Mouse (Mus musculus) heart, embryonic 16.5 days (tissue): ENCODE results near the gene Fbxl13. TPM values are rescaled to one million over a fixed set of nuclear protein-coding genes. Genes with fewer than 3 reads are reported as not detected.

Experiments
- ATAC-seq: fragments of 200-750 bp; cut with Nextera tagmentation; replicated peaks from 2 replicates; pipeline ENCODE4 v1.8.0; 2017; ENCODE audit warnings: moderate number of reproducible peaks; ENCODE audit not compliant: insufficient read depth, low FRiP score; ENCODE audit errors: extremely low read depth
- H3K27ac ChIP-seq: fragments of 300-500 bp; sonication (generic); 2 replicates; pipeline ENCODE4 v1.5.1; 2014; ENCODE audit warnings: mild to moderate bottlenecking, low read length, control low read depth, moderate library complexity
- H3K27me3 ChIP-seq: fragments of 300-500 bp; sonication (generic); 2 replicates; pipeline ENCODE4 v1.6.1; 2014; ENCODE audit warnings: low read length, mixed read lengths; ENCODE audit not compliant: control insufficient read depth, insufficient read depth
- H3K36me3 ChIP-seq: fragments of 300-500 bp; sonication (generic); 2 replicates; pipeline ENCODE4 v1.6.1; 2014; ENCODE audit not compliant: control insufficient read depth, insufficient read depth
- H3K4me1 ChIP-seq: fragments of 300-500 bp; sonication (generic); 2 replicates; pipeline ENCODE4 v1.6.1; 2014; ENCODE audit warnings: low read length, mixed read lengths; ENCODE audit not compliant: control insufficient read depth, insufficient read depth
- H3K4me2 ChIP-seq: fragments of 300-500 bp; sonication (generic); 2 replicates; pipeline ENCODE4 v1.6.1; 2014; ENCODE audit warnings: low read depth, mild to moderate bottlenecking, control low read depth, low read length
- H3K4me3 ChIP-seq: fragments of 300-500 bp; sonication (generic); 2 replicates; pipeline ENCODE4 v1.5.1; 2014; ENCODE audit warnings: mild to moderate bottlenecking, control low read depth, low read length
- H3K9ac ChIP-seq: fragments of 300-500 bp; sonication (generic); 2 replicates; pipeline ENCODE4 v1.6.1; 2014; ENCODE audit warnings: low read length, control low read depth
- H3K9me3 ChIP-seq: fragments of 300-500 bp; sonication (generic); replicated peaks from 2 replicates; pipeline ENCODE4 v1.6.1; 2016; ENCODE audit warnings: low read length; ENCODE audit not compliant: control insufficient read depth
- WGBS: fragments of 180-500 bp; shearing (Covaris S2); extraction: QIAGEN DNeasy Blood & Tissue Kit; methylation state at CpG from one replicate; pipeline ENCODE4 v1.1.7; 2014; 5-methylcytosine and 5-hydroxymethylcytosine counted together
- polyA plus RNA-seq: library from polyadenylated mRNA; unstranded; fragments of >200 nt; fragmentation: Nextera tagmentation; extraction: Ambion mirVana; gene quantifications from 2 replicates; pipeline ENCODE4 v1.2.1, GENCODE M21; 2015

Fbxl13 gene
- polyA plus RNA-seq, 1 experiment from 2014 or later, result 0.30 TPM

DNA sequence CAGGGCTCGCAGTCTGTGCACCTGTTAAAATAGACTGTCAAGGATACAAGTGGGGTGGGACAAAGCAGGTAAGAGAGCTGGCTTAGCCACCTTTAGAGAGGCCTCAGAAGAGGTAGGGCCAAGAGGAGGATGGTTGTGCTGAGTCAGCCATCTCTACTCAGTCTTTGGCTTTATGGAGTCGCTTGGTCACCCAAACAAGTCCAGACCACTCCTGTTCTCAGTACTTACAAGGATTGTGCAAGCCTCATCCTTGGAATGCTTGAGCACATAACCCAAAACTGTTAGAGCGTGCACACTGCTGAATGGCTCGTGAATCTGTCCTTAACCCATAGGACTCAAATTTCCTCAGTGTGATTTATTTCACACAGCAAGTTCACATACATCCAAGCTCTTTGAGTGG, 91.7 kb downstream of the Fbxl13 start:
- Histone ChIP-seq H3K36me3 (no peaks in the 10 kb centered on the region), H3K4me2 (no peak overlapping the region), H3K27me3 (no peaks in the 10 kb centered on the region), H3K4me1 (peaks cover 6% of the 10 kb centered on the region), H3K9ac (no peak overlapping the region), H3K9me3 (no peaks in the 10 kb centered on the region), H3K4me3 (no peak overlapping the region), H3K27ac (no peak overlapping the region)
- ATAC-seq, result no peak
- WGBS, result 85% methylated on average over 4 of the region's 4 CpGs

DNA sequence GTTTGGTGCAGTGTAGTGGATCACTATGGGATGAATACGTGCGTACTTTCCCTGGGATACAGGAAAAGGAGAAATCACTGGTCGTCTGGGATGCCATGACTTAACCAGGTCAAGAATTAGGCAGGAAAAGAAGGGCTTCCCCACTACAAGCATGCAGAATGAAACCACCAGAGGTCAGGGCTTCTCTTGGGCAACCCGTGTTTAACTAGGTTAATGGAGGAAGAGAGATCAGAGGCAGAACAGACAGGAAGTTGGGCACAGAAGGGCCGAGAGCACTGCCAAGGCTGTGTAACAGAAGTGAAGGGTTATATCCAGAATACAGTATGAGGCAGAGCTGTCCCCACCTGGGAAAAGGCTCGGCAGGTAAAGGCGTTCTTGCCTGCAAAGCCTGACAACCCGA, 98.4 kb downstream of the Fbxl13 start:
- no peak overlapping the region for H3K27ac ChIP-seq
- H3K9me3 ChIP-seq, result no peaks in the 10 kb centered on the region
- no peak overlapping the region for H3K9ac ChIP-seq
- no peak overlapping the region for H3K4me3 ChIP-seq
- no peaks in the 10 kb centered on the region for H3K27me3 ChIP-seq
- H3K4me1 ChIP-seq, result peaks cover 5% of the 10 kb centered on the region; the same call in 1 of the 2 replicates
- no peak overlapping the region for H3K4me2 ChIP-seq
- WGBS, result 72% methylated on average over 8 of the region's 8 CpGs
- no peak for ATAC-seq
- no peaks in the 10 kb centered on the region for H3K36me3 ChIP-seq

DNA sequence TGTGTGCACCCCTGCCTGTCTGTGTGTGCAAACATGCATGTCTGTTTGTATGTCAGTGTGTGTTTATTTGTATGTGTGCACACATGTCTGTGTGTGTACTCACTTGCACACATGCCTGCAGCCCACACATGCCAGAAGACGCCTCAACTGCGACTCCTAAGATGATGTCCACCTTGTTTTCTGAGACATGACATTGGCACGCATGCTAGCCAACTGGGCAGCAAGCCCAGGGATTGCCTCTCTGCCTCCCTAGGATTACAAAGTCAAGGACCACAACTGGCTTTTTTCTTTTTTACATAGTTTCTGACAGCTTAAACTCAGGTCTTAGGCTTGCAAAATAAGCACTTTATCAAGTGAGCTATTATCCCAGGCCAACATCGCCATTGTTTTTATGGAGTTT, 99.6 kb downstream of the Fbxl13 start:
- Histone ChIP-seq H3K9ac (no peak overlapping the region), H3K4me3 (no peak overlapping the region), H3K27ac (no peak overlapping the region), H3K27me3 (no peaks in the 10 kb centered on the region), H3K36me3 (no peaks in the 10 kb centered on the region), H3K9me3 (no peaks in the 10 kb centered on the region), H3K4me2 (peak overlapping the region; percentile 40; the same call in 1 of the 2 replicates), H3K4me1 (peaks cover 5% of the 10 kb centered on the region; the same call in 1 of the 2 replicates)
- WGBS, result 55% methylated on average over 4 of the region's 4 CpGs
- no peak for ATAC-seq

DNA sequence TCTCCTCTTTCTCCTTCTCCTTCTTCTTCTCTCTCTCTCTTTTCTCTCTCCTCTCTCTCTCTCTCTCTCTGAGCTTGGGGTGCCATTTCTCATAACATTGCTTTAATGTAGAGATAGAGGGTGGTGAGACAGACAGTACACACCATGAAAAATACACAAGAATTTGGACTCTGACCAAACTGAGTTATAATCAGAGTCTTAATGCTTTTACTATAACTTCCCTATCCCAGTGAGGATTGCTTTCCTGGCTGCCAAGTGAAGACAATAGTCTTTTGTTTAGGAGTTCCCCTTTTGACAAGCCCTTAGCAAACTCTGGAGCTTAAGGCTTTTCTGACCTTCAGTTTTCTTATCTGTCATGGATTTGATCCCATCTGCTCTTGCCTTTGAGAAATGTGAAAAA, 100.2 kb downstream of the Fbxl13 start:
- no peak overlapping the region for H3K9ac ChIP-seq
- peak overlapping the region; percentile 40 for H3K4me2 ChIP-seq
- H3K4me1 ChIP-seq, result peaks cover 5% of the 10 kb centered on the region; the same call in 1 of the 2 replicates
- H3K36me3 ChIP-seq, result no peaks in the 10 kb centered on the region
- no peaks in the 10 kb centered on the region for H3K9me3 ChIP-seq
- no peaks in the 10 kb centered on the region for H3K27me3 ChIP-seq
- H3K27ac ChIP-seq, result no peak overlapping the region
- no peak overlapping the region; the same call in 1 of the 2 replicates for H3K4me3 ChIP-seq
- ATAC-seq, result no peak

DNA sequence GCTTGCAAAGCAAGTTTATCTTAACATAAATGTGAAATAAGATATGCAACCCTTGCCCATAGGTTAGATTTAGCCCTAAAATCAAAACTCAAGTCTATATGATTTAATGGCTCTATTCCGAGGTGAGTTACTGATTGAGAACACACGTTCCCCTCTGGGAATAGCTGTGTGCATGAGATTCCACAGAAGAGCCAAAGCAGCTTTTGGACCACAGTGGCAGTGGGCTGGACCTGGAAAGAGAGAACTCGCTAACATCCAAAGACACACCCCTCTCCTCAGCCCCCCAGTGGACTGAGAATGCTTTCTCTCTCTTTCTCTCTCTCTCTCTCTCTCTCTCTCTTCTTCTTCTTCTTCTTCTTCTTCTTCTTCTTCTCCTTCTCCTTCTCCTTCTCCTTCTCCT, 100.6 kb downstream of the Fbxl13 start:
- Histone ChIP-seq H3K4me3 (peak overlapping the region; percentile 44), H3K9ac (no peak overlapping the region), H3K4me1 (peaks cover 5% of the 10 kb centered on the region; the same call in 1 of the 2 replicates), H3K4me2 (peak overlapping the region; percentile 43), H3K27ac (peak overlapping the region; percentile 77; the same call in 1 of the 2 replicates), H3K27me3 (no peaks in the 10 kb centered on the region), H3K9me3 (no peaks in the 10 kb centered on the region), H3K36me3 (no peaks in the 10 kb centered on the region)
- no peak for ATAC-seq
- WGBS, result 53% methylated on average over 3 of the region's 3 CpGs

DNA sequence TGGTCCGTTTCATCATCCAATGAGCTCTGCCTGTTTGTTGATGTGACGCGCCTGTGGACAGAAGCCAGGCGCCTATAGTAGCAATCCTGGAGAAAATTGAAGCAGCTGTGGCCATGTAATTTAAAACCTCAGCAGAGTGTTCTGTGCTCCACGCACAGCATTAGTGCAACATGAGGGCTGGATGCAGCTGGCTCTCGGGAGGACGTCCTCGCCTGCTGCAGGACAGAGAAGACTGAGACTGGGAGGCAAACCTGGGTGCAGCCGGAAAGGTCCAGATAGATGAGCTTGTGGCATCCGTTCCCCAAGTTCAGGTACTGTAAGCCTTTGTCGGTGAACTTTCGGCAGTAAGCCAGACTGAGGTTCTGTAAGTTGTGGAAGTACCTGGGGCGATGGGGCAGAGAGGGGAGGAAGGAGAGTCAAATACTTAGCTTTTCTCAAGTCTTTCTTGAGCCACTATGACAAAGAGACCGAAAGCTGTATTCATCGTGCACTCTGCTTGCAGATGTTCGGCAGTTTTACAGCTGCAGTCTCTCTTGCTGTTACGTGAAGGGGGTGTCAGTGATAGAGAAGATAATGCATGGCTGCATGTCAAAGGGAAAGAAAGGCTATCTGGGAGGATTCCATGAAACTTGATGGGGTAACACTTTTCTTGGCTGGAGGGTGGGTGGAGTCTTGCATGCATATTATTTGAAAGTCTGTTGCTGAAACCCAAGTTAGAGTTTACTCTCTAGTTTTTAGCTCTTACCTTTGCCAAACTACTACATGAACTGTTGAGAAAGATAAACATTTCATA, 101.8 kb downstream of the Fbxl13 start, which contains the start of gene Lrrc17:
TSS of gene Lrrc17 (plus strand) at position 151 of the 793 bp plus-strand sequence.
- no peaks in the 10 kb centered on the region for H3K36me3 ChIP-seq
- peak within 1 kb of the TSS; percentile 43 for H3K4me2 ChIP-seq
- H3K9ac ChIP-seq, result peak within 1 kb of the TSS; percentile 41; the same call in 1 of the 2 replicates
- H3K9me3 ChIP-seq, result no peaks in the 10 kb centered on the region
- peak within 1 kb of the TSS; percentile 77 for H3K27ac ChIP-seq
- H3K4me3 ChIP-seq, result peak within 1 kb of the TSS; percentile 44
- H3K4me1 ChIP-seq, result peaks cover 5% of the 10 kb centered on the region; the same call in 1 of the 2 replicates
- peak; percentile 80 for ATAC-seq
- no peaks in the 10 kb centered on the region for H3K27me3 ChIP-seq
- 37% methylated on average over 17 of the region's 17 CpGs for WGBS

DNA sequence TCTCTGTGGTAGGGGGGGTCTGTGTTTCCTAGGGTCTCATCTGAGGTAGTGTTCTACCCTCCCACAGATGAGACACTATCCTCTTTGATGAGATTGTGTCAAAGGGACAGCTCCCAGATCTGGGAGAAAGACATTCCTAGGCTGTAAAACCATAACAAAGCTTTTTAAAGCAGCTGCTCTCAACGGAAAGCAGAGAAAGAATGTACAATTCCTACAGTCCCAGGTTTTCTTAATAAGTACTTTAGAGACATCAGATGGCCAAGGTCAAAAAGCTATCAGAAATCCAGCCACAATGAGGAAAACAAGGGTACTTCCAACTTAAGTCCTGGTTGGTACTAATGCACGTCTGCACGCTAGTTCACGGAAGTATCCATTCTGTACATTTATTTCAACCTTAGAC, 103.2 kb downstream of the Fbxl13 start:
- H3K4me2 ChIP-seq, result no peak overlapping the region
- WGBS, result 71% methylated on average over 4 of the region's 4 CpGs
- H3K4me3 ChIP-seq, result no peak overlapping the region
- no peak overlapping the region for H3K27ac ChIP-seq
- ATAC-seq, result no peak
- H3K27me3 ChIP-seq, result no peaks in the 10 kb centered on the region
- no peak overlapping the region for H3K9ac ChIP-seq
- no peaks in the 10 kb centered on the region for H3K9me3 ChIP-seq
- H3K4me1 ChIP-seq, result peaks cover 5% of the 10 kb centered on the region; the same call in 1 of the 2 replicates
- no peaks in the 10 kb centered on the region for H3K36me3 ChIP-seq

DNA sequence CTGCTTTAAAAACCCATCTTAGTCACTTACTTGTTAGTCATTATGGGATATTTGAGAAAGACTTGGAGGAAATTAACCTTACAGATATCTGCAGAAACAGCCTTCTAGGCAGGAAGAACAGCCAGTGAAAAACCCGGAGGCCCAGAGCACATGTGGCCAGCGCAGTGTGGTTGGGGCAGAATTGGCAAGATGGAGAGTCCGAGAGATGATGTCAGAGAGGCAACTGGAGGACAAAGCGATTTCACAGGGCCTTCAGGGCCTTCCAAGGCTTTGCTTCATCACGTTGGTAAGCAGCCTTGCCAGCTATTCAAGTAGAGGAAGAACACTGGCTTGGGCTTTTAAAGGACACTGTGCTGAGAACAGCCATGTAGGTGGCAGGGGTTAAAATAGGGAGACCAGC, 112.5 kb downstream of the Fbxl13 start:
- WGBS, result 76% methylated on average over 5 of the region's 5 CpGs
- Histone ChIP-seq H3K27ac (no peak overlapping the region), H3K4me1 (no peaks in the 10 kb centered on the region), H3K27me3 (no peaks in the 10 kb centered on the region), H3K9me3 (peaks cover 6% of the 10 kb centered on the region; the same call in 1 of the 2 replicates), H3K9ac (no peak overlapping the region), H3K4me3 (no peak overlapping the region), H3K36me3 (no peaks in the 10 kb centered on the region), H3K4me2 (no peak overlapping the region)
- ATAC-seq, result no peak

DNA sequence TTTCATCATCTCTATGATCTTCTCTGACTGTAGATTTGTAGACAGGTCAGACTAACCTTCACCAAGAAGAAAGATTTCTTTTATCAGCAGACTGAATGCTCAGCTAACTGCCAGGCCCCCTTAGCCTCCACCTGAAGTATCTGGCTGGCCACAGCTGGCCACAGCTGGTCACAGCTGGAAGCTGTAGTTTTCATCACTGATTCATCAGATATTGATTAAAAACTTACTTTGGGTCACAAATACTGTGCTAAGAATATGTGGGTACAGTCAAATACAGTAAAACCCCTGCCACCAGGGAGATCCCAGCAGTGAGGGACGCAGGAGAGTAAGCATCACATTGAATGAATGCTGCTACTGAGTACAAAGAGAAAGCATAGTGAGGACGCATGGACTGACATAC, 113.3 kb downstream of the Fbxl13 start:
- Histone ChIP-seq H3K36me3 (no peaks in the 10 kb centered on the region), H3K4me2 (no peak overlapping the region), H3K27ac (no peak overlapping the region), H3K4me1 (no peaks in the 10 kb centered on the region), H3K4me3 (no peak overlapping the region), H3K9me3 (peaks cover 6% of the 10 kb centered on the region; the same call in 1 of the 2 replicates), H3K9ac (no peak overlapping the region), H3K27me3 (no peaks in the 10 kb centered on the region)
- WGBS, result 81% methylated on average over 2 of the region's 2 CpGs
- no peak for ATAC-seq
